Mouse (Mus musculus) left cerebral cortex, postnatal 36 days (tissue): ENCODE data around the gene Ash1l. TPM values are rescaled to one million over a fixed set of nuclear protein-coding genes. Genes with fewer than 3 reads are reported as not detected.

Source experiments
- DNase-seq, 2 experiments: peaks; one replicate each; pipeline ENCODE4 v3.0.0; 2021 to 2022; ENCODE audit warnings: low spot score in 2 of 2, mixed read lengths in 1 of 2
- intact Hi-C: fragments of 180-260 bp; cut with DNase I; formaldehyde crosslinking; loops from one replicate; pipeline ENCODE4 v1.15.1; 2025
- total RNA-seq, 2 experiments: library from RNA; stranded (reverse); gene quantifications; 2 replicates each; pipeline ENCODE4 v1.2.3; 2021

The Ash1l gene
- 10 to 100 TPM; 81.3 to 95.4 TPM for total RNA-seq

GRCm38 (mm10) chr3:88950576-88951326 is at the start of gene Ash1l, which contains the start of gene Dap3:
Ash1l (plus strand) TSS chr3:88950622.
Dap3 (minus strand) TSS chr3:88951181.
- intact Hi-C loops = no loop called here
- DNase-seq = peak; percentile 79 to 82

- intact Hi-C loops = no loop called here
- DNase-seq = no peak
Observed at GRCm38 (mm10) chr3:88904803-88905202, 45.6 kb upstream of the Ash1l start.

DNA sequence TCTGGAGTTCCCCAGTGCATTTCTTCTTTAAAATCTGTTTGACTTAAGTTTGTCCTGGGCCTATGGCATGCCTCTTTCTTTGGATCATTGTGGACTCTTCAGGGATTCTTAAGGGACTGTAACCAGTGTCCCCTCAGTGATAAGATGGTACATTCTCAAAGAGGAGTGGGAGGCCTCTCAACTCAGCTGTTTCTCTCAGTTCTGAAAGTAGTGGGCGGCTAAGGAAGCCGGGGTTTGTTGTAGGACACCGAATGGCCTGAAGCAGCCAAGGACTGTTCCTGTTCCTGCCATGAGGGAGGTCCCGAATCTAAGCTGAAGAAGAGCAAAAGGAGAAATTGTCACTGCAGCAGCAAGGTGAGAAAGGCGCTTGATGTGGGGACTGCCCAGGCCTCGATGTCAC is 45.2 kb upstream of the Ash1l start:
- intact Hi-C loops = no loop called here
- DNase-seq = no peak

GRCm38 (mm10) chr3:88905741-88906140 is 44.7 kb upstream of the Ash1l start:
- intact Hi-C loops = no loop called here
- DNase-seq = no peak

DNA sequence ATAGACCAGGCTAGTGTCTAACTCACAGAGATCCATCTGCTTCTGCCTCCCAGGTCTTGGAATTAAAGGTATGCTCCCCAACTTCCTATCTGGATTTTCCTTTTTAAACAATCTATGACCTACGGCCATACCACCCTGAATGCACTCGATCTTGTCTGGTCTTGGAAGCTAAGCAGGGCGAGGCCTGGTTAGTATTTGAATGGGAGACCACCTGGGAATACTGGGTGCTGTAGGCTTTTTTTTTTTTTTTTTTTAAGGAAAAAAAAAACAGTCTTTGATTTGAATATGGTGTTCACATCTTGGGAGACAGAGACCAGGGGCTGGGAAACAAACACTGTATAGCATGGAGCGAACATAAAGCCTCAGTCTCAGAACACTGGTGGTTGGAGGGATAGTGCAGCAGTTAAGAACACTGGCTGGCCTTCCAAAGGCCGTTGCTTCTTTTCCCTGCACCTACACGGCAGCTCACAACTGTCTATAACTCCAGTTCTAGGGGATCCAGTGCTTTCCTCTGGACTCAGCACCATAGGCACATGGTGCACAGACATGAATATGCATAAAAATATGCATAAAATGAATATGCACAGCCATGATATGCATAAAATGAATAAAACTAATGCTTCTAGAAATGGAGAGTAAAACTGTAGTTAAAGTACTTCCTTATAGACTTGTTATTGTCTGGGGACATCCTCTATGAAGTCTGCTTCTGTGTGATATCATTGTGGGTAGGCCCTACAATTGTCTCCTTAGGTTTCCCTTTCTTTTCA is 43.8 kb upstream of the Ash1l start:
- DNase-seq = no peak
- intact Hi-C loops = no loop called here

GRCm38 (mm10) chr3:88912585-88912984 is 37.8 kb upstream of the Ash1l start:
- intact Hi-C loops = no loop called here
- no peak for DNase-seq

GRCm38 (mm10) chr3:88913511-88914383 is 36.7 kb upstream of the Ash1l start, which contains the start of gene Msto1:
Msto1 (minus strand) TSS chr3:88913999.
- intact Hi-C loops = no loop called here
- peak; percentile 92 for DNase-seq

- intact Hi-C loops = no loop called here
- no peak for DNase-seq
Observed at GRCm38 (mm10) chr3:88914384-88914810, 36.0 kb upstream of the Ash1l start.

DNA sequence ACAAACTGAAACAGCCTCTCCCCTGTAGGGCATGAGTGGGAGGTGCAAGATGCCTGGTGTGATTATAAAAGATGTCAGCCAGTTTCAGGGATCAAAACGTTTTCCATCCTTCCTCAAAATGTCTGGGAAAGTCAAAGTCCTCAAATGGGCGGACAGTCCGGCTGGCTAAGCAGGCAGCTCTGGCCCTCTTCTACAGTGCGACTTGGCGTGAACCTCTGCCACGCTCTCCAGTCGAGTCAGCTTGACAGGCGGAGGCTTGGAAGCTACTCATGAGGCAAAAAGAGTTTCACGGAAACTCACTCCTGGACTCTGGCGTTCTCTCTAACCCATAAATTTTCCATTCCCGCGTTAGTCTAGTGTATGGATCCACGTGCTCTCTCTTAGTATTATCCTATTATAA is 31.4 kb upstream of the Ash1l start:
- intact Hi-C loops = no loop called here
- no peak for DNase-seq

DNA sequence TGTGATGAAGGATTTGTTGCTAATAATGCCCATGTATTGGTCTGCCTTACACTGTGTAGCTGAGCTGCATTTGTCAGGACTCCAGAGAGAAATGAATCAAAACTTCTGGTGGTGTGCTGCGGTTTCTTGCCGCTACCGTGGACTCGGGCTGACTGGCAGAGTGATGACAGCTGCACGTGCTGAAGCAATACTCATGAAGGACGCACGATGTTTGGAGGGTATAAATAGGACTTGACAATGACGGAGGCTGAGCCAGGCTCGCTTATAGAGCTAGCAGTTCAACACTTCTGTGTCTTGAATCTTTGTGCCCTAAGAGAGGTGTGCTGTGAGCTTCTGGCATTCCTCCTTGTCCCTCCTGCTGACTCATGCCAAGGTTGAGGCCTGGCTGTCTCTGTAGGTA is 29.0 kb upstream of the Ash1l start:
- DNase-seq = no peak

GRCm38 (mm10) chr3:88923989-88924591 is 26.3 kb upstream of the Ash1l start:
- intact Hi-C loops = no loop called here
- no peak for DNase-seq

More for the DNA sequence above, 29.0 kb upstream of the Ash1l start:
- intact Hi-C loops = no loop called here

- intact Hi-C loops = no loop called here
- DNase-seq = no peak
Observed at GRCm38 (mm10) chr3:88925651-88926050, 24.8 kb upstream of the Ash1l start.

DNA sequence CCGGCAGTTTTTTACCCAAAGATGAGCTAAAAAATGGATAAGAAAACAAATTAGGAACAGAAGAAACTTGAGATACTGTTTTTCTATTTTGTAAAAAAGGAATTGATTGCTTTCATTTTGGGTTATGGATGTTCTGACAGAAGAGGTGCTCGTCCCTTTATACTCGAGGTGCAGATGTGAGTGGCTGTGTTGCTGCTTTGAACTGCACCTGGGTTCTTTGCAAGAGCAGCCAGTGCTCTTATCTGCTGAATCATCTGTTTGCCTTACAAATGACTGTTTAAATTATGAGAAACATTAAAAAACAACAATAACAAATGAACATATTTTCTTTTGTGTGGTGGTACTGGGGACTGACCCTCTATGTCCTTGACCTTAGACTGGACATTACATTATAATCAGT is 20.9 kb upstream of the Ash1l start:
- intact Hi-C loops = no loop called here
- no peak for DNase-seq

DNA sequence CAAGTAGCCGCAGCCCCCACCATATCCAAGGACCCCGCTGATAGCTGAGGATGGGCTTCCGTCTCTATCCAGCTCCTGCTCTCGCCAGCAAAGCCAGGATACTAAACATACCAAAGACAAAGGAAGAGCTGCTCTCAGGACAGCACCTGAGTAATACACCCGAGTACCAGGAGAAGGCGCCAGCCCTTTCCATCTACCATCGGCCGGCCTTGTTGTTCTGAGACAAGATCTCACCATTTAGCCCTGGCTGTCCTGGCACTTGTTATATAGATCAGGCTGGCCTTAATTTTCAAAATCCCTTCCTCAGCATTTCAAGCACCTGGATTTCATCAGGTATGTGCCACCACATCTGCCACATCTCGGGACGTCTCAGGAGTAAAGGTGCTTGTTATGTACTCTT is 11.4 kb upstream of the Ash1l start:
- intact Hi-C loops = no loop called here
- DNase-seq = no peak

DNA sequence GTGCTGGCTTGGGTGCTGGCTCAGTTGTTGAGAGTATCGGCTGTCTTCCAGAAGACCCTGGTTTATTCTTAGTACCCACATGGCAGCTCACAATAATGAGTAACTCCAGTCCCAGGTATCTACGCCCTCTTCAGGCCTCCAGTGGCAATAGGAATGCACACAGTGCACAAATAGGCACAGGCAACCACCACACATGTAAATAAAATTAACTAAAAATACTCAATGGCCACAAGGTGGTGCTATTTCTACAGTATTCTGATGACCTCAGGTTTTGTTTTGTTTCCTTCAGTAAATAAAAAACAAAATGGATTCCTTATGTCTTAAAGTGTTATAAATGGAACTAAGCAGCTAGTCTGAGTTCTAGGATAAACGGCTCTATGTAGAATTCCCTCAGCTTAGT is 10.7 kb upstream of the Ash1l start:
- intact Hi-C loops = loop anchor here (5.0 kb wide), 1 partner anchor 88 kb away; no protein-coding TSS in a partner anchor
- DNase-seq = no peak

DNA sequence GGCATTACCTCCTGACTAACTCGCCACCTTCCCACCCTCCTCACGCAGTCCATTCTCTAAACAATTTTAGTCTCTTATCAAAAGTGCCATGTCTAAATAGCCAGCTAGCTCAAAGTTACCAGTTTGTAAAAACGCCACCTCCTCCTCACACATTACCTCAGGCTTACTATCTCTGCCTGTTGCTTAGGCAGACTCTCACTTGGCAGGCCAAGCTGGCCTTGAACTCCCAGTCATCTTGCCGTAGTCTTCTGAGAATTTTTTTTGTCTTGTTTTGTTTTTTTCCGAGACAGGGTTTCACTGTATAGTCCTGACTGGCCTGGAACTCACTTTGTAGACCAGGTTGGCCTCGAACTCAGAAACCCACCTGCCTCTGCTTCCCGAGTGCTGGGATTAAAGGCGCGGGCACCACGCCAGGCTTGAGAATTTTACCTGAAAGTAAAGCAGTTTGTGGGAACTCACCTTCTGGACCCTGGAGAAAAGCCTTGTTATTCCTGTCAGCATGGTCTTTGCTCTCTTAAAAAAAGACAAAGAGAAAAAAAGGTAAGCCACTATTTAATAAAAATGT is 8.0 kb upstream of the Ash1l start:
- DNase-seq = no peak
- intact Hi-C loops = loop anchor here (5.0 kb wide), 1 partner anchor 85 kb away; no protein-coding TSS in a partner anchor

DNA sequence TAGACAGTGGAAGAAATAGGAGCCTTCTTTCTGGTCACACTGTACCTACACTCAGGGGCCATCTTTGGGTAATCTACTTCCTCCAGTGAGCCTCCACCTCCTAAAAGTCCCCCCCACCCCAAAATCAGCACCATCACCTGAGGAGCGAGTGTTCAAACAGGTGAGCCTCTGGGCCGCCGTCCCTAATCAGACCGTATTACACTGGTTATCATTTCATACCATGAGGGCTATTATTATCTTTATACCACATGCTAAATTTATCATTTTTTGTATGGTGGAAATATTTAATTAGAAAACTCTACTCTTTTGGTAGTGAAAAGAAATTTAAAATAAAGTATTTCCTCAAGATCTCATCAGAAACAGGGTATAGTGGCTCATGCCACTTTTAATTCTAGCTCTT is 6.3 kb upstream of the Ash1l start:
- DNase-seq = no peak
- intact Hi-C loops = loop anchor here (5.0 kb wide), 1 partner anchor 83 kb away; no protein-coding TSS in a partner anchor

GRCm38 (mm10) chr3:88949786-88950575 is 441 bp upstream of the Ash1l start:
- DNase-seq = peak; percentile 85 to 86
- intact Hi-C loops = loop anchor here (5.0 kb wide), 1 partner anchor 212 kb away; the partner anchor contains the start of genes Clk2 and Hcn3
